Mouse (Mus musculus) cerebellum, postnatal 25 days (tissue): Measurements from ENCODE around the gene Gm5767.

Experiments used
- DNase-seq, 2 experiments: peaks; one replicate each; pipeline ENCODE4 v3.0.0; 2021; ENCODE audit warnings: mixed read lengths in 2 of 2

The Gm5767 gene

DNA sequence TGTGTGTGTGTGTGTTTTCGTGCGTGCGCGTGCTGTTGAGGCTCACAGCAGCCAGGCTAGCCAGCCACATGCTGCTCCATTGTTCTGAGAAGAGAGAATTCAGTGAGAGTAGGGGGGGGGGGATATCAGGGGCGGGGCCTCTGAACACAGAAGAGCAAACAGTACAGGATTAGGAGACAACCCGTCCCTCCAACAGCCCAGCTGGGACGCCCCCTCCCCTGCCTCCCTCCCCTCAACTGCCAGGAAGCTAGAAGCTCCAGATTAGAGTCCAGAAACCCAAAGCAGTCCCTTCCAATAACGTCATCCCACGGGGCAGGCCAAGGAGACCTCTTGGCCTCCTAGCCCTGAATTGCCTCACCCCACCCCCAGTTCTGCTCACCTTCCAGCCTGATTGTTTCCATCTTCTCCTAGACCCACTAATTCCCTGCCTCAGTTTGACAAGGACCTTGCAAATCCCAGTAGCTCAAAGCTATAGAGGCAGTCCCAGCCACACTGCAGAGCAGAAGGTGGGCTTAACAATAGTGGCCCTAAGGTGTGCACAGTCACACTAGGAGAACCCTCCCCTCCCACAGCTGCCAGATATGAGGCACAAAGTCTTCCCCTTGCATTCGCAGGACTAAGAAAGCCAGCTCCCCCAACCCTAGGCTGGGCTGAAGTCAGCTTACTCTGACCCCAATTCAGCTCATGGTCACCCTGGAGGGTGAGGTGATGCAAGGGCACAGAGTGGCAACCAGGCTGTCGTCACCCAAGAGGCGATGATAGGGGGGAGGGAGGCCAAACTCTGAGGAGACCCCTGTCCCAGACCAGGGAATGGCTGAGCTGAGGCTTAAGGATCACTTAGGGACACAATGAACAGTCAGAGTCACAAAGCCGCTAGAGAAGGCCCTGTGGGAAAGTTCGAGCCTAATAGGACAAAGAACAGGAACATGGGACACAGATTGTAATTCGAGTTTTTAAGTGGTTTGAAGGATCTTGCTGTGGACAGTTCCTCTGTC is 10.2 kb upstream of the Gm5767 start:
- DNase-seq: no peak

DNA sequence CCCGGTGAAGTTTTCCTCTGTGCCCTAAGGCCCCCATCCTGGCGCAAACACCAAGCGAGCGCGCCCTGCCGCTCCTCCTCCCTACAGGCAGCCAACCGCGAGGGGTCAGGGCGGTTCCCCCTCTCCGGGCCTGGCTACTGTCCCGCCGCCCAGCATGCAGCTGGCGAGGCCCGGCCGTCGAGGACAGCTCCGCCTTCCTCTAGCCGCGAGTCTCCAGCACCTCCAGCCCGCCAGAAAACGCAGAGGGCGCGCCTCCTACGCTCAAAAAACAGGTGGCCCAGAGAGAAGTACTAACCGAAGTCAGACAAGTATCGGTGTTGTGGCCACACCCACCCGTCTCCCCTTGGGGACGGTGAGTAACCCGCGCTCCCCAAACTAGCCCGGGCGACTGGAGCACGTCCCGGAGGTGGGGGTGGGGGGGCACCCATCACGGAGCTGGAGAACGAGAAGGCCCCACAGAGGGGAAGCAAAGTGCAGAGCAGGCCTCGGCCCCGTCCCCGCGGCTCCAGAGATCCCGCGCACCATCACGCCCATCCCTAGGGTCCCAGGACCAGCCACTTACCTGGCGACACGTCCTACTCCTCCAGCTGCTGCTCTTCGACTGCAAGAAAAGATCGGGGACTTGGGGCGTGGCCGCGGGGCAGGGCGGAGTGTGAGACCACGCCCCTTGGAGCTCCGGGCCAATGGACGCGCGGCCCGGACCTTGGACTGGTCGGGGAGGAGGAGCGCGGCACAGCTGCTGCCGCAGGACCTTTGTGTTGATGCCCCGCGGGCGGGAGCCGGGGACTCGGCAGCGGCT is 8.8 kb upstream of the Gm5767 start, which contains the start of gene Carhsp1:
TSS of gene Carhsp1 (minus strand) at position 605 of the 799 bp plus-strand sequence.
- DNase-seq: peak; percentile 73 to 85

DNA sequence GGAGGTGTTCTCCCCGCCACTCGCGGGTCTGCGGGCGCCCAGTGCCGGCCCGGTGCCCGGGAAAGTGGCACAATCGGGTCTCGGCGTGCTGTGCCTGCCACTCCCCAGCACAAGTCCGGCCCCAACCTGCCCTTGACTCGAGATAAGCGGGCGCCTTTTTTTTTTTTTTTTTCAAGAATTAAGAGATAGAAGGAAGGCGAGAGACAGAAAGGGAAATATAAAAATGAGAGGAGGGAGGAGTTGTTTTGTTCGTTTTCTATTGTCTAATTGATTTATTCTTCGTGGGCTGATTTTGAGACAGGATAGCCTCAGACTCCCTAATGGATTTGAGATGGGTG is 8.3 kb upstream of the Gm5767 start:
- no peak for DNase-seq

DNA sequence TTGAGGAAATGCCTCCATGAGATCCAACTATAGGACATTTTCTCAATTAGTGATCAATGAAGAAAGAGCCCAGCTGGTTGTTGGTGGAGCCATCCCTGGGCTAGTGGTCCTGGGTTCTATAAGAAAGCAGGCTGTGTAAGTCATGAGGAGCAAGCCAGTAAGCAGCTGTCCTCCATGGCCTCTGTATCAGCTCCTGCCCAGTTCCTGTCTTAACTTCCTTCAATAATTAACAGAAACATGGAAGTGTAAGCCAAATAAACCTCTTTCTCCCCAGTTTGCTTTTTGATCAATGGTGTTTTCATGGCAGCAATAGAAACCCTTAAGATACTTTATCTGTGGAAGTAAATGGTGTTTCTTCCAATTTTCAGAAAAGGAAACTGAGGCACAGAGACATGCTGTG is 7.8 kb upstream of the Gm5767 start:
- DNase-seq: no peak

DNA sequence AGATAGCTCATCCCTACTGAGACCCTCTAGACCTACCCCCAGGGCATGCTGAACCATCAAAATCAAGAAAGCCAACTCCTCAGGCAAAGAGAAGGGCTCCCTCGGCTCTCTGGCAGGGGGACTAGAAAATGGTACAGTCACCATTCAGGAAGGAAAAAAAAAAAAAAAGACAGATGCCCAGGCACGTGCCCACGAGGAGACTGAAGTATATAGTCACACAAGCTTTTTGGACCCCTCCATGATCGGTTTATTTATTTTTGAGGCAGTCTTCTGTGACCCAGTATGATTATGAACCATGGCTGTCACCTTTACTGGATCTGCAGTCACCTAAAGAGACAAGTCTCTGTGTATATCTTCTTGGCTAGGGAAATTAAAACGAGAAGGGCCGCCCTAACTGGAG is 7.2 kb upstream of the Gm5767 start:
- DNase-seq: no peak

DNA sequence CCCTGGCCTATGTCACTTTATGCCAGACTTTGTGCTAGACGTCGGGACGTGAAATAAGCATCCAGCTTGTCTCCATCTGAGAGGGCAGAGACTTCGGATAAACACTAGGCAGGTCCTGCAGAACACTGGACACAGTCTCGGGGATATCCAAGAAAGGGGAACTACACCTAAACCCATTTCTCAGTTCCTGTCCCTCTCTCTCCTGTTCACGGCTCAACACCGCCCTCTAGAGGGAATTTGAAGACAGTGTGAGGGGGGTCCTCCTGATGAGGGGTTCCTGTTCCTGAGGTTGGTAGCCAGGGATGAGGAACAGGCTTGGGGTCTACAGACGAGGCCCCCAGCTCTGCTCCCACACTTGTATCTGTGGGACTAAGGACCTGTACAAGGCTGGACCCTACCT is 6.4 kb upstream of the Gm5767 start:
- peak in 1 of 2 experiments; percentile 38 for DNase-seq

DNA sequence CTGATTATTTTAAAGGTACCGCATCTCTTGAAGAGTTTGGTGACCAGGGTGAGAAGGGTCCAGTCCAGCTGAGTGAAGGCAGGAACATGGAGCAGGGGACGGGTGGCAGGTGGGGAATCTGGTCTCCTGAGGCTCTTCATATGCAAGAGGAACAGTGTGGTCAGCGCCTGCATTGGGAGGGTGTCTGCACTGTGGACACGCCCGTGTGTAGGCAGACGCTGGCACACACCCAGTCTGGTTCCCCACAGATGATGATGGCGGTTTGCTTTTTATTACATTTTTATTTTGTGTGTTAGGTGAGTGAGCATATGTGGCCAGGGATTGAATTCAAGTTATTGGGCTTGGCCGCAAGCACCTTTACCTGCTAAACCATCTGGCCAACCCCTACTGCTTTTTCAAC is 5.0 kb upstream of the Gm5767 start:
- no peak for DNase-seq

DNA sequence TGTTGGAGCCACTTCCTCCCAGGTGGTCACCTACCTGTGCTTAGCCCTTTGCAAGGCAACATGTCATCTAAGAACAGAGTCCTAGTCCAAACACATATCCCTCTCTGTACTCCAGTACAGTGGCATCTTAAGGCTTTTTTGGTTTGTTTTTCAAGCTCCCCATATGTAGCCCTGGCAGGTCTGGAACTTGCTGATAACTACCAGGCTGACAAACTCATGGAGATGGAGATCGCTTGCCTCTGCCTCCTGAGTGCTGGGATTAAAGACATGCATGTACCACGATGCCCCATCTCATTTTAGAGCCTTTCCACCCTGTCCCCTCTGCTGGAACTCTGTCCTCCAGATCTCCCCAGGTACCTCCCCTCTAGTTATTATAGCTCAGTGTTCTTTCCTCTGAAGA is 4.3 kb upstream of the Gm5767 start:
- no peak for DNase-seq

DNA sequence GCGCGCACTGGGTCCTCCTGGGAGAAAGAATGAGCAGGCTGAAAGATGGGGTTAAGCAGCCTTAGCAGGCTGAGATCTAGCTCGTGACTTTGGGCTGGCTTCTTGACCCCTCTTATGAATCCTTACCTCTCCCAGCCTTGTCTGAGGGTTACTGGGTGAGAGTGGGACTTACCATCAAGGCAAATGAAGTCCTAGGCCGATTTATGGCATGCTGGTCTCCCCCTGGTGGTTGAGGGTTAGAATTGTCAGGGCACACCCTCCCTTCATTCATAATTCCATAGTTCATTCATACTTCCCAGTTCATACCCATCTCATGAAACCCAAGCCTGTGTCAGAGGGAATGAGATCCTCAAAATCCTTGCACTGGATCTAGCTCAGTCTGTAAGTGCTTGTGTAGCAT is 3.8 kb upstream of the Gm5767 start:
- peak; percentile 64 to 72 for DNase-seq

DNA sequence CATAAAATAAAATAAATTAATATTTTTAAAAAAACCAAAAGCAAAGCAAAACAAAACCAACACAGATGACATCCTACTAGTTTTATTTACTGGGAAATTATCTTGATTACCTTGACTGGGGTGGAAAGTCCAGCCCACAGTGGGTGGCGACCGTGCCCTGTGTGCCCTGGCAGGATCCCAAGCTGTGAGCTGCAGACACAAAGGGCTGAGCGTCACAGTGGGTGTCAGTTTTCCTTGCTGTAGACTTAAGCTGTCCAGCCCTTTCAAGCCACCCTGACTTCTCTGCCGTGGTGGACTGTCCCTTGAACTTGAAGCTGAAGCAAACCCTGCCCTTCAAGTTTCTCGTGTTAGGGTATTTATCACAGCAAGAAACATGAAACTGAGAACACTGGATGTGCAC is 2.5 kb upstream of the Gm5767 start:
- no peak for DNase-seq

DNA sequence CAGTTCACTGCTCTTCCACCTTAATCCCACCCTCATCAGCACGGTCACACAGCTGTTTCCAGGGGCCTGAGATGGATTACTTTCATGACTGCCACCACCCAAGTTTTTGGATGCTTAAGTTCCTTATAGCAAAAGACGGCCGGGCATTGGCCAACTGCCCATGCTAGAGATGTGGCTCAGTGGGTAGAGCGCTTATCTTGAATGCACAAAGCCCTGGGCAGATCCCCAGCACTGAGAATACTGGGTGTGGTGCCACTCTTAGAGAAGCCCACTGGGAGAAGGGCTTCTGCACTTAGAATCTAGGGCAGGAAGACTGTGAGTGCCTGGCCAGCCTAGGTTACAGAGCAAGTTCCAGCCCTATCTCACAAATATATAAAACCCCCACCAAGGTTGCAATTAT is 1.9 kb upstream of the Gm5767 start:
- DNase-seq: no peak

DNA sequence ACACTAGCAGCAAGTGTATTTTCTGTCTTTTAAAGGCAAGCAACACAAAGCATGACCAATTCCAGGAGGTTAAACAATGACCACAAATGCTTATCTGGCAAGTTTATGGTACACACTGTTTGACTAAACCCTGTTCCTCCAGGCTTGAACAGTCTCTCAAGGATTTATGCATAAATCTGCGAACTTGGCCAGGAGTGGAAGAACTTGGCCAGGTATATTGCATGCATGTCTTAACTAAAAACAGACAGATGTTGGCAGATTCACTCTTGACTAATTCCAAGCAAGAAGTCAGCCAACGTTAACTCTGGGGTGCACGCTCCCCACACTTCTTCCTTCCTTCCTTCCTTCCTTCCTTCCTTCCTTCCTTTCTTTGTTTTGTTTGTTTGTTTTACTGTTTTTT is 790 bp upstream of the Gm5767 start:
- no peak for DNase-seq

DNA sequence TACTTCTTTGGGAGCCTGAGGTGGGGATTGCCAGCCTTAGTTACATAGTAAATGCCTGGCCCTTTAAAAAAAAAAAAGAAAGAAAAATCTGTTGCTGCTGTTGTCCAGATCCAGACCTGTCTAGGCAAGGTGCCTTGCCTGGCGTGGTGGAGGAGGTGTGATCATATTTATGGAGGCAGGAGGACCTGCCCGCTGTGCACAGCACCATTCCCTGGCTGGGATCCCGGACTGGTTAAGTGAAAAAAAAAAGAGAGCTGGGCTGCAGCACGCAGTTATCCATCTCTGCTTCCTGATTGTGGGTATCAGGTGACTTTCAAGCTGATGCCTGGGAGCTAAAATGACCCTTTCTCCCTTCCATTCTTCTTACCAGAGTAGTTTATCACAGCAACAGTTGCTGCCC is 4.5 kb downstream of the Gm5767 start:
- peak; percentile 79 to 87 for DNase-seq

DNA sequence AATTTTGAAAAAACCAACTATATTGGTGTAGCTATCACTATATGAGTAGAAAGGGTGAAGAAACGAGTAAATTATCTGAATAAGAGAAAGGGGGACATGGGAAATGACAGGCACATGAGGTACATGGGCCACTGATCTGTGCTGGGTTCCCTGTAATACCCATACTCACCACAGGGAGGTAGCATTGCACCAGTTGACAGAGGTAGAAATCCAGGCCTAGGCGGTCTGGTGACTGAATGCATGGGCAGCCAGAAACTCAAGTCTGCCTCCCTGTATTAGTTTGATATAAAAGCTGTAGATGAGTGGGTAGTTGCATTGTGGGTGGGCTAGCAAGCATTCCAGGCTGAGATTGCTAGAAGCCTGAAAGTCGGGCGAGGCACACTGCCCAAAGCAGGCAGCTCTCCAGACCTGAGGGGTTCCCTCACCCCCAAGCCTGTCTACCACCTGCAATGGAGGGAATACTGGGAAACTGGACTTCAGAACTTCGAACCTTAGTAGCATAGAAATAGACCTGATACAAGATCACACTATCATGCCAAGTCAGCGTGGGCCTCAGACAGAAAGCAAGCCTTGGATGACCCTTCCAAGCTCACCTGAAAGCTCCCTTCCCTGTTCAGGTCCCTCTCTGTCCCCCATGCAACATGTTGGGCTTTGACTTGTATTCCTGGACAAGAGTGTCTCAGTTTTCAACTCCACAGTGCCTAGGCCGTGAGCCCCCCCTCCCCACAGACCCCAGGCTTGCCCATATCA is 5.7 kb downstream of the Gm5767 start:
- DNase-seq: peak; percentile 78 to 86

DNA sequence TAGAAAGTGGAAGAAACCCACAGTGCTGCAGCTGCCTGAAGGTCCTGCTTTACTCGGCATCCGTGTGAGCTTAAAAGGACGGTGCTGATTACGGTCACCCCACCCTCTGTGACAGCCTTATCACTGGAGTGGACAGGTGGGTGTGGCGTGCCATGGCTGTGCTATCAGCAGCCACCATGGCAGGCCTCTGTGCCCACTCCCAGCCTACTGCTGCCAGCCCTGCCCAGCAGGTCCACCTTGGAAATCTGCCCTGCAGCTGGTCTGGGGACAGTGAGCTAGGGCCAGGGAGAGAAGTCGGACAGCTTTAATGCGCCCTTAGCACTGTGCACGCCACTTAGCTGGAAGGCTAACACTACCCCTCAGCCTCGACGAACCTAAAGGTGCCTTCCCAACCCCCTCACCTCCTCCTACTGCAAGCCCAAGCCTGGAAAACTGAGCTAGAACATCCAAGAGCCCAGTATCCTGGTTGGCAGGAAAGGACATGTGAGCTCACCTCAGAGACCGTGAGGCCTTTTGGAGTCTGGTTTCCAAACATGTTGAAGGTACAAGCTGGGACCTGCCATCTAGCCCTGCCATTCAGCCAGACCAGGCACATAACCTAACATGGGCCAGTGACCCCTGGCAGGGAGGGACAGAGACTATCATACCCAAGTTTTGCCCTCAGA is 6.4 kb downstream of the Gm5767 start:
- DNase-seq: no peak

DNA sequence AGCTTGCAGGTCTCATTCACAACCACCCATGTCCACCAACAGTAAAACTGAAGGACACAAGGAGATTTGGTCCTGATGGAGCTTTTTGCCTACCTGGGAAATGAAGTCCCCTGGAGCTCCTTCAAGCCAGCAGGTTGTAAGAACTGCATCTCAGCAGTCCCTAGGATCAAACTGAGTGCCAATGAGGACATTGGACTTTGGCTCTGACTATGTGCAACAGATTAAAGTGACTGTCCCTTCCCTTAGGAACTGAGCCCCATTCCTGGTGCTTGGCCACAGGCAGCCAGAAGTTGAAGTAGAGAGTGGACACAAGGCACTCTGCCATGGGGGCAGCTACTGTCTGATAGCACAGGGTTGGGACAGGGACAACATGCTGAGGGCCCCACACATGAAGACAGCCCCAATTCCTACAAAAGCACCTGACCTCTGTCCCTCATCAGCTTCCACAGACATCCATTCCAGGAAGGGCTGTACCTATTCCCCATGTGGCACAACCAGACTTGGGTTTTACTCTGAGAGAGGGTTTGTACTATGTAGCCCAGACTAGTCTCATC is 7.1 kb downstream of the Gm5767 start:
- peak in 1 of 2 experiments; percentile 15 for DNase-seq

DNA sequence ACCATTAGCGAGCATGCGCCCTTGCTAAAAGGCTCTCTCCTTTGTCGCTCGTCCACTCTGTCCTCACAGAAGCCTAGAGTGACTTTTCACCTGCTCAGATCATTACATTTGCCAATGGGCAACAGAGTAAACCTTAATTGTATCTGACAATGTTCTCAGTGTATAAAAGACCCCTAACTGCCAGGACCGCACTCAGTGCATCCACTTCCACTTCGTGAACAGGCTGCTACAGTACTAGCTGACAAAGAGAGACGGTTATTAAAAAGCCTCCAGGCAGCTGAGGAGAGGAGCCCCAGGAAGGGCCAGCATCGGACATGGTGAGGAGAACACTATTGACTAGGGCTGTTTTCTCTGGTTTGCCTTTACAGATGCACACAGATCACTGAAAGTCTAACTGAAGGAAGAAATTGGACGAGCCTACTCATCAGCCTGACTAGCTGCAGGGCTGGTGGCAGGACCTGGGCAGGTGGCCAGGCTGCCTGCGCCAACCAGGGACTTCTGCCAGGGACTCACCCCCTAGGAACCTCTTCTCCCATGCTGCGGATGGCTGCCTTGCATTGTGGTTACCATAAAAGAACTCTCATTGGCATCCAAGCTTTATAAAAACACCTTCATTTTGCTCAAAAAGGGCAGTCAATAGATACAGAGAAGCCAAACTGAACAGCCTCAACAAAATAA is 9.5 kb downstream of the Gm5767 start:
- peak; percentile 94 to 95 for DNase-seq

DNA sequence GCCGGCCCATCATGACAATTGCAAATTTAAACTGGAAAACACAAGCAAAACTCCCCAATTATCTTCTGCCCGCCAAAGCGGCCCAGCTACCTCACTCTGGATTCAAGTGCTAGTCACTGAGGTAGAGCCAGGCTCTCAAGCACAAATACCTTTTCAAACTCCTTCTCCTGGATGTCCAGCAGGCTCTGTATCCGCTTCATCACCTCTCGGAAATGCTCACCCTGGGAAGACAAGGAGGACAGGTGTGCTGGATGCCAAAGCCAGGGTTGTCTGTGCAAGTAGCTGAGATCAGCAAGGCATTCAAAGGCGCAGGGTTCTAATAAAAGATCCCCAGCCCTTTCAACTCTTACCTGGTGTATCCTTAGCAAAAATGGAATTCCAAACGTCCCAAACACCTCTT is 10.6 kb downstream of the Gm5767 start:
- DNase-seq: peak; percentile 56 to 62

DNA sequence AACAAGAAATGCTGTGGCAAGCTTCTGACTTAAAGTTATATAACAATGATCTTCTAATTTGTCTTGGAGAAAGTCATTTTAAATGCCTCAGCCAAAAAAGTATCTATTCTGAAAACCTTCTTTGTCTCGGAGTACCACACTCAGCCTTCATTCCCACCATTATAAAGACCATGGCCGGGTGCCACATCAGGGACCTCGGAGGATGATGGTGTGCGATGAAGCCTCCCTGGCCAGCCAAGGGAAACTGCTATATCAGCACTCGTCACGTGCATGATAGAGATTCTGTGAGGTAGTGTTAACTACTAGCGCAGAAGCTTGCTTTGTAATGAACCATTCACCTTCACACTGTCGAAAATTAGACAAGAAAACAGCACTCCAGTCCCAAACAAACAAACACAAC is 19.0 kb downstream of the Gm5767 start:
- no peak for DNase-seq

DNA sequence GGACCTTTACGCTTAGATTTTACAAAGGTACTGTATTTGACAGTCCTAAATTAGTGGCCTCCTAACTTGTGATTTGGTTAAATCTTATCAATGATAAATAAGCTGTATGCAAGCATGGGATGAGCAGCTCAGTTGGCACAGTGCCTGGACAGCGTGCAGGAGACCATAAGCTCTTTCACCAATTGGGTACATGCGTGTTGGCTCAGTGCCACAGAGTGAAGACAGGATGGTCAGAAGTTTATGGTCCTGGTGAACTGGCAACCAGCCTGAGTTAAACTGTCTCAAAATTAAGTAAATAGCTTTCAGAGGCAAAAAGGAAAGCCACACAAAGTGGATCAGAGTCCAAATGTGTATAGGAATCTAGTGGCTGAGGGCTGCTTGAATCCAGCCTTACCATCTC is 20.0 kb downstream of the Gm5767 start:
- DNase-seq: peak in 1 of 2 experiments; percentile 54

DNA sequence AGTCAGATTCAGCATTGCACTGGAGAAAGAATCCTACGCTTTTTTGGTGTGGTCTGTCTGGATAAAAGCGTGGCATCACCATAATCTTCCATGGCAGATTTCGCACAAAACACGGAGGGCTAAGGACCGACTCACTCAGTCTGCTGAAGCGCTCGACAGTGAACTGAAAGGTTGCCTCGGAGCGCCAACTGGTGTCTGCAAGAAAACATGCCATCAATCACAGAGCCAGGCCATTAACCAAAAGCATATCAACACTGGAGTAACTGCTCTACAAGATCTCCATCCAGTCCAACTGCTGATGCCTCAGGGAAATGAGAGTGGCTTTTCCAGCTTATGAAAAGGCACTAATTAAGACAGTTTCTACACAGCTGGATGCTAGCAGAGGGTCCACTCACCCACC is 31.4 kb downstream of the Gm5767 start:
- DNase-seq: peak in 1 of 2 experiments; percentile 49

DNA sequence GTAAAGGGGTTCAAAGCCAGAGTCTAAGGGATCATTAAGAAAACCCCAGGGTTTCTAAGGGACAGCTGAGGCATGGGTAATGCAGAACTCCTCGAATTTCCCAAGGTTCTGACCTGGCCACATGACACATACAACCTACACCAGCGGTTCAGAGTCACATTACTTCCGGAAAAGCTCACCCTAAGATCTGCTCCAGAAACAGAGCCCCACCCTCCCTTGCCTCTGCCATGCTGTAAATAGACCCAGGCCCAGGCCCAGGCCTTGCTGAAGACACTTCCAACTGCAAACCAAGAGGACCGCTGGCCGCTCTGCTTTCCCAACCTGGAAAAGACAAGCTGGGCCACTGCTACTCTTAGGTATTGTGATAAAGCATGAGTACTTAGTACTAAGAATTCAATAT is 34.3 kb downstream of the Gm5767 start:
- no peak for DNase-seq
